Mouse (Mus musculus) kidney, postnatal 0 days (tissue): ENCODE results near the gene Ttn. TPM values are rescaled to one million over a fixed set of nuclear protein-coding genes. Genes with fewer than 3 reads are reported as not detected.

Source experiments
- ATAC-seq: fragments of 200-750 bp; cut with Nextera tagmentation; replicated peaks from 2 replicates; pipeline ENCODE4 v1.8.0; 2017; ENCODE audit warnings: low read depth, moderate number of reproducible peaks, moderate TSS enrichment, moderate library complexity; ENCODE audit not compliant: low FRiP score
- DNase-seq: peaks from one replicate; pipeline ENCODE4 v3.0.0-alpha.2; 2016; ENCODE audit warnings: low spot score
- H3K27ac ChIP-seq: fragments of 300-500 bp; sonication (generic); 2 replicates; pipeline ENCODE4 v1.5.1; 2014; ENCODE audit warnings: mild to moderate bottlenecking
- H3K27me3 ChIP-seq: fragments of 300-500 bp; sonication (generic); 2 replicates; pipeline ENCODE4 v1.6.1; 2014; ENCODE audit warnings: low read length, mixed read lengths; ENCODE audit not compliant: insufficient read depth
- H3K36me3 ChIP-seq: fragments of 300-500 bp; sonication (generic); 2 replicates; pipeline ENCODE4 v1.6.1; 2014; ENCODE audit warnings: low read length, mixed read lengths; ENCODE audit not compliant: insufficient read depth
- H3K4me1 ChIP-seq: fragments of 300-500 bp; sonication (generic); replicated peaks from 2 replicates; pipeline ENCODE4 v1.6.1; 2014; ENCODE audit warnings: antibody characterized with exemption, low read length, mixed read lengths; ENCODE audit not compliant: insufficient read depth
- H3K4me2 ChIP-seq: fragments of 300-500 bp; sonication (generic); 2 replicates; pipeline ENCODE4 v1.6.1; 2014; ENCODE audit warnings: mild to moderate bottlenecking, low read length, moderate library complexity, mixed read lengths
- H3K4me3 ChIP-seq: fragments of 300-500 bp; sonication (generic); replicated peaks from 2 replicates; pipeline ENCODE4 v1.5.1; 2014; ENCODE audit warnings: low read depth, low read length
- H3K9ac ChIP-seq: fragments of 300-500 bp; sonication (generic); 2 replicates; pipeline ENCODE4 v1.6.1; 2014; ENCODE audit warnings: low read depth, low read length
- H3K9me3 ChIP-seq: fragments of 300-500 bp; sonication (generic); replicated peaks from 2 replicates; pipeline ENCODE4 v1.6.1; 2016; ENCODE audit warnings: low read length, inconsistent platforms, mixed read lengths
- CTCF ChIP-seq: IDR thresholded peaks from 2 replicates; pipeline ENCODE4 v1.5.1; 2016; ENCODE audit warnings: antibody characterized with exemption, low read depth, mild to moderate bottlenecking, moderate library complexity
- WGBS: fragments of 180-500 bp; shearing (Covaris S2); extraction: QIAGEN DNeasy Blood & Tissue Kit; methylation state at CpG from one replicate; pipeline ENCODE4 v1.1.7; 2014; 5-methylcytosine and 5-hydroxymethylcytosine counted together
- polyA plus RNA-seq: library from polyadenylated mRNA; unstranded; fragments of >200 nt; fragmentation: Nextera tagmentation; extraction: Ambion mirVana; gene quantifications from 2 replicates; pipeline ENCODE4 v1.2.1, GENCODE M21; 2015

Ttn gene
- polyA plus RNA-seq, 1 experiment from 2014 or later, result 0.14 TPM

DNA sequence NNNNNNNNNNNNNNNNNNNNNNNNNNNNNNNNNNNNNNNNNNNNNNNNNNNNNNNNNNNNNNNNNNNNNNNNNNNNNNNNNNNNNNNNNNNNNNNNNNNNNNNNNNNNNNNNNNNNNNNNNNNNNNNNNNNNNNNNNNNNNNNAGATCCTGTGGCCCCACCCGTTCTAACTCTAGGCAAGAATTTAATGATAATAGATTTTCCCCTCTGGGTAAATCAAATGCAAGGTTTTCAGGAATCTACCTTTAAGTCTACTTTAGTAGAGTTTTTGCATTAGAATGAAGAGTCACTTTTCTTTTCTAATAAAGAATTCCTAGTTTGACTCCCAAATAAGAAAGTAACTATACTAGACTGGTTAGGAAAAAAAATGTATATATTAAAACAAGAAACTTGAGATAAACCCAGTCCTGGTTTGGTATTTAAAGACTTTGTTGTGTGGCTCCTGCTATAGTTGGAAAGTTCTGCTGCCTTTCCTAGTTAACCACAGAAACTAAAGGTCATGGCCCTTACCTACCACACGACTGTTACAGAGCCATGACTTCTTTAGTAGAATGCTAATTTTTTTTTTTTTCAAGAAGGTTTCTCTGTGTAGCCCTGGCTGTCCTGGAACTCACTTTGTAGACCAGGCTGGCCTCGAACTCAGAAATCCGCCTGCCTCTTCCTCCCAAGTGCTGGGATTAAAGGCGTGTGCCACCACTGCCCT lies 177.0 kb downstream of the Ttn start:
- H3K4me3 ChIP-seq, result no peak overlapping the region
- no peak for ATAC-seq

GRCm38 (mm10) chr2:76784171-76784570 lies 198.2 kb downstream of the Ttn start:
- no peak for ATAC-seq
- Histone ChIP-seq H3K36me3 (no peaks in the 10 kb centered on the region), H3K27ac (no peak overlapping the region), H3K4me2 (no peak overlapping the region), H3K9me3 (no peaks in the 10 kb centered on the region), H3K9ac (no peak overlapping the region), H3K4me1 (no peaks in the 10 kb centered on the region), H3K4me3 (no peak overlapping the region), H3K27me3 (no peaks in the 10 kb centered on the region)
- TF ChIP-seq CTCF, result no peak
- DNase-seq, result no peak
- 95% methylated on average over 12 of the region's 12 CpGs for WGBS

More for the DNA sequence above, 177.0 kb downstream of the Ttn start:
- whole genome bisulfite sequencing, result 72% methylated on average over 5 of the region's 5 CpGs
- Histone ChIP-seq H3K4me1 (no peaks in the 10 kb centered on the region), H3K36me3 (no peaks in the 10 kb centered on the region), H3K4me2 (no peak overlapping the region), H3K27ac (no peak overlapping the region), H3K27me3 (no peaks in the 10 kb centered on the region), H3K9ac (no peak overlapping the region), H3K9me3 (no peaks in the 10 kb centered on the region)
- DNase-seq, result no peak
- no peak for TF ChIP-seq CTCF

- Histone ChIP-seq H3K27me3 (no peaks in the 10 kb centered on the region), H3K4me3 (no peak overlapping the region), H3K9me3 (no peaks in the 10 kb centered on the region), H3K9ac (no peak overlapping the region), H3K4me1 (no peaks in the 10 kb centered on the region), H3K36me3 (no peaks in the 10 kb centered on the region), H3K27ac (no peak overlapping the region), H3K4me2 (no peak overlapping the region)
- ATAC-seq (no peak), DNase-seq (no peak)
- 90% methylated on average over 13 of the region's 13 CpGs for WGBS
- no peak for TF ChIP-seq CTCF
These were observed 201.6 kb downstream of the Ttn start for GRCm38 (mm10) chr2:76780792-76781191.

GRCm38 (mm10) chr2:76769831-76770230 lies 212.5 kb downstream of the Ttn start:
- WGBS, result 92% methylated on average over 10 of the region's 10 CpGs
- Histone ChIP-seq H3K27me3 (no peaks in the 10 kb centered on the region), H3K9ac (no peak overlapping the region), H3K4me2 (no peak overlapping the region), H3K36me3 (no peaks in the 10 kb centered on the region), H3K4me1 (no peaks in the 10 kb centered on the region), H3K27ac (no peak overlapping the region), H3K4me3 (no peak overlapping the region), H3K9me3 (no peaks in the 10 kb centered on the region)
- DNase-seq, result no peak
- no peak for ATAC-seq
- TF ChIP-seq CTCF, result no peak

DNA sequence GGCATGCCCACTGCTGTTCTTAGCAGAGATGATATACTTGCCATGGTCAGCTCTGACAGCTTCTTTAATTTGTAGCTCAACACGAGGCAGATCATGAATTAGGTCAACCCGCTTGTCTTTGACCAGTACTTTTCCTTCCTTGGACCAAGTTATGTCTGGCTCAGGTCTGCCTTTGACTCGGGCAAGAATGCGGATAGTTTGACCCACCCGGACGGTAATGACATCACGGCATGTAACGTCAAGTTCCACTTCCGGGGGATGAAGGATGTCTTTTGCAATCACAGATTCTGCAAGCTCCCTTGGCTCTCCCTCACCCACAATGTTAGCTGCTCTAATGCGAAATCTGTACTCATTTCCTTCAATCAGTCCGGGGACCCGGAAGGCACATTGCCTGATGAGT lies 215.1 kb downstream of the Ttn start:
- H3K36me3 ChIP-seq, result no peaks in the 10 kb centered on the region
- H3K27ac ChIP-seq, result no peak overlapping the region
- no peak for TF ChIP-seq CTCF
- no peak overlapping the region for H3K4me3 ChIP-seq
- 93% methylated on average over 12 of the region's 12 CpGs for WGBS
- H3K9ac ChIP-seq, result no peak overlapping the region
- no peaks in the 10 kb centered on the region for H3K9me3 ChIP-seq
- H3K27me3 ChIP-seq, result no peaks in the 10 kb centered on the region
- no peak overlapping the region for H3K4me2 ChIP-seq
- ATAC-seq (no peak), DNase-seq (no peak)
- no peaks in the 10 kb centered on the region for H3K4me1 ChIP-seq

DNA sequence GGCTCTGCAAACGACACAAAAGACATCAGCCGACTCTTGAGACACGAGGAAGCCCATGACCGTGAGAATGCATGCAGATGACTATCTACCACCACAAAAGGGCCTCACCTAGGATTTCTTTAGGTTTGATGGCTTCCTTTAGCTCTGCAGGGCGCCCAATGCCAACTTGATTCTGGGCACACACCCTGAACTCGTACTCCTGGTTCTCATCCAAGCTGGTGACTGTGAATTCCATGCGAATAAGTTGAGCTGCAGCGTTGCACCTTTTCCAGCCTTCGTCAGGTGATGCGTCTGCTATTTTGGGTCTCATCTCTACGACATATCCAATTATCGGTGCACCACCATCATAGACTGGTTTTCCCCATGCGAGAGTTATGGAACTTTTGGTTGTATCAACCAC lies 217.8 kb downstream of the Ttn start:
- no peak overlapping the region for H3K4me3 ChIP-seq
- H3K9me3 ChIP-seq, result no peaks in the 10 kb centered on the region
- no peak overlapping the region for H3K27ac ChIP-seq
- no peak for TF ChIP-seq CTCF
- H3K4me1 ChIP-seq, result no peaks in the 10 kb centered on the region
- ATAC-seq, result no peak
- H3K4me2 ChIP-seq, result no peak overlapping the region
- no peak overlapping the region for H3K9ac ChIP-seq
- no peaks in the 10 kb centered on the region for H3K27me3 ChIP-seq
- WGBS, result 93% methylated on average over 13 of the region's 13 CpGs
- no peak for DNase-seq
- H3K36me3 ChIP-seq, result no peaks in the 10 kb centered on the region

DNA sequence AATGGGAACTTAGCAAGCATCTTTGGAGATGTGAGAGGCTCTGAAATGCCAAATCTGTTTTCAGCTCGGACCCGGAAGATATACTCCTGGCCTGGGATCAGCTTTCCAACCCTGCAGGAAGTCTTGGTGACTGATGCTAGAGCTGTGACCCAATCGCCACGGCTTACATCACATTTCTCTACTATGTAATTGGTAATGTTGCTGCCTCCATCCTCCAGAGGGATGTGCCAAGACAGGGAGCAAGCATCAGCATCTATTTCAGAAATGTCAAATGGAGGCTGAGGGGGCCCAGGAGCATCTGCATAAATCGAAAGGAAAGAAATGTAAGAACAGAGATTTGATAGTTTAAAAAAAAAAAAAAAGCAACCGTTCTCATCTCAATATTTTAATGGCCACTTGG lies 220.2 kb downstream of the Ttn start:
- no peaks in the 10 kb centered on the region for H3K36me3 ChIP-seq
- H3K4me3 ChIP-seq, result no peak overlapping the region
- no peaks in the 10 kb centered on the region for H3K27me3 ChIP-seq
- ATAC-seq (no peak), DNase-seq (no peak)
- no peak overlapping the region for H3K9ac ChIP-seq
- WGBS, result 89% methylated on average over 6 of the region's 6 CpGs
- no peak for TF ChIP-seq CTCF
- no peak overlapping the region for H3K27ac ChIP-seq
- no peaks in the 10 kb centered on the region for H3K4me1 ChIP-seq
- no peak overlapping the region for H3K4me2 ChIP-seq
- H3K9me3 ChIP-seq, result 0 out of 2 replicates have a peak, but pooled peaks cover 8% of the 10 kb centered on the region
